1 mouse cellular context compared by ENCODE assay signal in the genomic region with DNA sequence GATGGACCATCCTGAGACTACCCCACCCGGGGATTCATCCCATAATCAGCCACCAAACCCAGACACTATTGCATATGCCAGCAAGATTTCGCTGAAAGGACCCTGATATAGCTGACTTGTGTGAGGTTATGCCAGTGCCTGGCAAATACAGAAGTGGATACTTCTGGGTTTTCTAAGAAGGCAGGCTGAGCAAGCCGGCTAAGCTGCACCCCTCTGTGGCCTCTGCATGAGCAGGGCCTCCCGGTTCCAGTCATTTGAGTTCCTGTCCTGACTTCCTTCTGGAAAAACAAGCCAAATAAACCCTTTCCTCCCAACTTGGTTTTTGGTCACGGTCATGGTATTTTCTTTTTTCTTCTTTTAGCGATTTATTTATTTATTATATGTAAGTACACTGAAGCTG. TPM values are rescaled to one million over a fixed set of nuclear protein-coding genes. Genes with fewer than 3 reads are reported as not detected.
"Had no signal": no experiment of that assay in that cellular context is flagged by ENCODE, and none has a peak within 500 bp of the region (broad histone marks: within the 10 kb centered on the region; RNA-seq: fewer than 3 reads in every experiment).

No protein-coding gene starts in this region.

RNA-seq across cellular contexts. Expression of gene Gpr65, which starts 30.0 kb away (rescaled TPM):
- polyA plus RNA-seq: neural tube, embryonic 14.5 days had no signal
